Mouse (Mus musculus) hindbrain, embryonic 16.5 days (tissue): Measurements from ENCODE around the gene Pah. TPM values are rescaled to one million over a fixed set of nuclear protein-coding genes. Genes with fewer than 3 reads are reported as not detected.

Experiments used
- ATAC-seq: fragments of 200-750 bp; cut with Nextera tagmentation; 2 replicates; pipeline ENCODE4 v1.8.0; 2017; ENCODE audit warnings: moderate TSS enrichment, moderate library complexity
- H3K27ac ChIP-seq: fragments of 300-500 bp; sonication (generic); 2 replicates; pipeline ENCODE4 v1.5.1; 2014; ENCODE audit warnings: low read depth, mild to moderate bottlenecking, control low read depth, low read length, moderate library complexity
- H3K27me3 ChIP-seq: fragments of 300-500 bp; sonication (generic); replicated peaks from 2 replicates; pipeline ENCODE4 v1.6.1; 2014; ENCODE audit warnings: low read length; ENCODE audit not compliant: control insufficient read depth, insufficient read depth
- H3K36me3 ChIP-seq: fragments of 300-500 bp; sonication (generic); 2 replicates; pipeline ENCODE4 v1.6.1; 2014; ENCODE audit warnings: mild to moderate bottlenecking, low read length, moderate library complexity, mixed read lengths; ENCODE audit not compliant: control insufficient read depth, insufficient read depth
- H3K4me1 ChIP-seq: fragments of 300-500 bp; sonication (generic); 2 replicates; pipeline ENCODE4 v1.6.1; 2014; ENCODE audit warnings: low read depth, low read length; ENCODE audit not compliant: control insufficient read depth, insufficient read depth
- H3K4me2 ChIP-seq: fragments of 300-500 bp; sonication (generic); 2 replicates; pipeline ENCODE4 v1.6.1; 2014; ENCODE audit warnings: mild to moderate bottlenecking, low read length, control low read depth, moderate library complexity
- H3K4me3 ChIP-seq: fragments of 300-500 bp; sonication (generic); 2 replicates; pipeline ENCODE4 v1.5.1; 2014; ENCODE audit warnings: mild to moderate bottlenecking, low read length, control low read depth, moderate library complexity
- H3K9ac ChIP-seq: fragments of 300-500 bp; sonication (generic); 2 replicates; pipeline ENCODE4 v1.6.1; 2014; ENCODE audit warnings: low read depth, mild to moderate bottlenecking, control low read depth, low read length, moderate library complexity
- H3K9me3 ChIP-seq: fragments of 300-500 bp; sonication (generic); 2 replicates; pipeline ENCODE4 v1.6.1; 2014; ENCODE audit warnings: mild to moderate bottlenecking, low read length, moderate library complexity; ENCODE audit not compliant: control insufficient read depth
- WGBS: fragments of 180-500 bp; shearing (Covaris S2); extraction: QIAGEN DNeasy Blood & Tissue Kit; methylation state at CpG from one replicate; pipeline ENCODE4 v1.1.7; 2014; 5-methylcytosine and 5-hydroxymethylcytosine counted together
- polyA plus RNA-seq: library from polyadenylated mRNA; unstranded; fragments of >200 nt; fragmentation: Nextera tagmentation; extraction: Ambion mirVana; gene quantifications from 2 replicates; pipeline ENCODE4 v1.2.1, GENCODE M21; 2015

Pah gene
- polyA plus RNA-seq, 1 experiment from 2014 or later, result 0.10 TPM

- 94% methylated on average over 2 of the region's 2 CpGs for WGBS
- no peaks in the 10 kb centered on the region for H3K36me3 ChIP-seq
- no peak for ATAC-seq
- no peak overlapping the region for H3K27ac ChIP-seq
- H3K9ac ChIP-seq, result no peak overlapping the region
- no peak overlapping the region for H3K4me2 ChIP-seq
- H3K4me3 ChIP-seq, result no peak overlapping the region
- H3K27me3 ChIP-seq, result peaks cover 6% of the 10 kb centered on the region
- H3K9me3 ChIP-seq, result no peaks in the 10 kb centered on the region
- H3K4me1 ChIP-seq, result peaks cover 23% of the 10 kb centered on the region
Observed at GRCm38 (mm10) chr10:87497056-87497455, 24.5 kb upstream of the Pah start.

DNA sequence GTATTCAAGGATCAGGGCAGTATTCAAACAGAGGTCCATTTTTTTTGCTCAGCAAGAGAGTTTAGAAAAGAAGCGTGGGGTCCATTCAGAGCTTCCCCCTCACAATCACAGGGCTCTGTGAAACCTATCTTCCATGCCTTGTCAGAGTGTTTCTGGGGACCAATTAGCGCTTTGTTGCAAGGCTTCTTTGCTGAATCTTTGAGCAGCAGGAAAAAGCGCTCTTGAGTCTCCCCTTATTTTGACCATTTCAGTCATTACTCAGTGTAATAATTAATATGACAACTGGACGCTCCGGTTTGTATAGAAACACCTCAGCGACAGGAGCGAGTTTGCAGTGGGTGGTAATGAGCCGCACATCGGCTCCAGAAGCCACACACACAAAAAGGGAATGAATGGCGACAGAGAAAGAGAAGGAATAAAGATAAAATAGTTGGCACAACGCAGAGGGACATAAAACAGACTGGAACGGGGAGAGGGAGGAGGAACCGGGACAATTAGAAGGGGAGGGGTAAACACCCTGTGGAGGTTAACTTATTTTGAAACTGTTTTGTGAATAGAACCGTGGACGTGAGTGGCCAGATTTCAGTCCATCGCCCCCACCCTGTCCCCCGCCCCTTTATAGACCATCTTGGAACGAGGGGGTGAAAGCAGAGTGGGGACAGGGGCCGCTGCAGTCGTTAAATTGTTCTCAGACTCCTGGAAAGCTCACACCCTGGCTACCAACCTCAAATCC is 20.5 kb upstream of the Pah start:
- no peak overlapping the region for H3K27ac ChIP-seq
- ATAC-seq, result 0 out of 2 replicates have a peak, but pooled peaks have one; percentile 1
- 6% methylated on average over 20 of the region's 20 CpGs for WGBS
- H3K27me3 ChIP-seq, result peaks cover 8% of the 10 kb centered on the region
- no peaks in the 10 kb centered on the region for H3K36me3 ChIP-seq
- 0 out of 2 replicates have a peak overlapping the region, but pooled peaks have one; percentile 8 for H3K9ac ChIP-seq
- H3K9me3 ChIP-seq, result no peaks in the 10 kb centered on the region
- H3K4me2 ChIP-seq, result peak overlapping the region; percentile 55
- H3K4me1 ChIP-seq, result peaks cover 7% of the 10 kb centered on the region
- H3K4me3 ChIP-seq, result peak overlapping the region; percentile 25

DNA sequence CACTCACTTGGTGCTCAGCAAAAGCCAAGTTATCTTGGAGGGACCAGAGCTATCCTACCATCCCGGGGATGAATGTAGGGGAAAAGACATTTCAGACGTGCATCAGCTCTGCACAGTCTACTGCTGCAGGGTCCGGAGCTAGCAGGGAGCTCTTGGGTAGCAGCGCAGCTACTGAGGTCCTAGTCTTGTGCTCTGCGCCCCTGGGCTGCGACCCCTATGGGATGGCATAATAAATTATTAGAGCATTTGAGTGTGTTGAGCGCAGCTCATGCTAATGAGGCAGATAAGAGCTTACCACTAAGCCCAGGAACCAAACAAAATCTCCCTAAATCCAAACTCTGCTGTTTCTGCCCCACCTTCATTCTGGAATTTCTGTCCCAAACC is 19.9 kb upstream of the Pah start:
- Histone ChIP-seq H3K27me3 (peaks cover 8% of the 10 kb centered on the region), H3K4me1 (peaks cover 7% of the 10 kb centered on the region), H3K9me3 (no peaks in the 10 kb centered on the region), H3K4me2 (peak overlapping the region; percentile 55), H3K9ac (0 out of 2 replicates have a peak overlapping the region, but pooled peaks have one; percentile 8), H3K36me3 (no peaks in the 10 kb centered on the region), H3K27ac (no peak overlapping the region), H3K4me3 (peak overlapping the region; percentile 25; the same call in 1 of the 2 replicates)
- WGBS, result 3% methylated on average over 7 of the region's 7 CpGs
- peak; percentile 60; the same call in 1 of the 2 replicates for ATAC-seq

- peak; percentile 69 for ATAC-seq
- Histone ChIP-seq H3K4me3 (no peak overlapping the region), H3K4me2 (no peak overlapping the region), H3K9ac (no peak overlapping the region), H3K4me1 (peaks cover 7% of the 10 kb centered on the region), H3K36me3 (no peaks in the 10 kb centered on the region), H3K9me3 (no peaks in the 10 kb centered on the region), H3K27ac (no peak overlapping the region), H3K27me3 (peaks cover 8% of the 10 kb centered on the region)
- whole genome bisulfite sequencing, result 14% methylated on average over 5 of the region's 5 CpGs
Observed at GRCm38 (mm10) chr10:87502283-87502682, 19.3 kb upstream of the Pah start.

- no peak overlapping the region for H3K9ac ChIP-seq
- H3K4me1 ChIP-seq, result peaks cover 7% of the 10 kb centered on the region
- no peaks in the 10 kb centered on the region for H3K9me3 ChIP-seq
- WGBS, result 4% methylated on average over 10 of the region's 10 CpGs
- H3K4me3 ChIP-seq, result no peak overlapping the region
- ATAC-seq, result peak; percentile 55
- peak overlapping the region; percentile 48 for H3K4me2 ChIP-seq
- H3K36me3 ChIP-seq, result no peaks in the 10 kb centered on the region
- peaks cover 6% of the 10 kb centered on the region for H3K27me3 ChIP-seq
- H3K27ac ChIP-seq, result no peak overlapping the region
Observed at GRCm38 (mm10) chr10:87503946-87504345, 17.6 kb upstream of the Pah start.

DNA sequence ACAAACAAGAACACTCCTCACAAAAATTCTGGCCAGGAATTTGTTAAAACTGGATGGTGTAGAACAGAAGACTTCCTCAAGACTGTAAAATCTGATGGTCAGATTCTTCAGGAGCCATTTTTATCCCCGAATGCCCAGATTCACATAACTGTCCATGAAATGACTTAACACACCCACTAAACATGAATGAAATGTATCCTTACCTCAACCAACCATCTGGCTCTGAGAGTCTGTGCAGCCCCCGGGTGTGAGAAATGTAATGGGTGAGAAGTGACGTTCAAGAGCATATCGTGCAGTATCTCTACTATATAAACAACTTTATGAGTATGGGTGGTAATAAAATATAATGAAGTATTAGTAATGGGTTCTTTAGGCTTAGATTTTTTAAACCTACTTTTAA is 13.0 kb upstream of the Pah start:
- Histone ChIP-seq H3K9me3 (no peaks in the 10 kb centered on the region), H3K4me1 (no peaks in the 10 kb centered on the region), H3K9ac (no peak overlapping the region), H3K27ac (no peak overlapping the region), H3K36me3 (no peaks in the 10 kb centered on the region), H3K4me3 (no peak overlapping the region), H3K27me3 (0 out of 2 replicates have a peak, but pooled peaks cover 3% of the 10 kb centered on the region), H3K4me2 (no peak overlapping the region)
- no peak for ATAC-seq
- WGBS, result 97% methylated on average over 4 of the region's 4 CpGs

- H3K4me2 ChIP-seq, result no peak overlapping the region
- H3K9me3 ChIP-seq, result no peaks in the 10 kb centered on the region
- H3K27ac ChIP-seq, result no peak overlapping the region
- H3K9ac ChIP-seq, result no peak overlapping the region
- no peaks in the 10 kb centered on the region for H3K36me3 ChIP-seq
- H3K4me3 ChIP-seq, result no peak overlapping the region
- no peaks in the 10 kb centered on the region for H3K27me3 ChIP-seq
- H3K4me1 ChIP-seq, result no peaks in the 10 kb centered on the region
- no peak for ATAC-seq
Observed at GRCm38 (mm10) chr10:87513052-87513451, 8.5 kb upstream of the Pah start.

- no peak overlapping the region for H3K9ac ChIP-seq
- H3K4me3 ChIP-seq, result no peak overlapping the region
- H3K4me1 ChIP-seq, result no peaks in the 10 kb centered on the region
- H3K4me2 ChIP-seq, result no peak overlapping the region
- H3K27ac ChIP-seq, result no peak overlapping the region
- no peaks in the 10 kb centered on the region for H3K27me3 ChIP-seq
- no peaks in the 10 kb centered on the region for H3K9me3 ChIP-seq
- 82% methylated on average over 2 of the region's 2 CpGs for WGBS
- H3K36me3 ChIP-seq, result no peaks in the 10 kb centered on the region
- no peak for ATAC-seq
Observed at GRCm38 (mm10) chr10:87518585-87518984, 3.0 kb upstream of the Pah start.

DNA sequence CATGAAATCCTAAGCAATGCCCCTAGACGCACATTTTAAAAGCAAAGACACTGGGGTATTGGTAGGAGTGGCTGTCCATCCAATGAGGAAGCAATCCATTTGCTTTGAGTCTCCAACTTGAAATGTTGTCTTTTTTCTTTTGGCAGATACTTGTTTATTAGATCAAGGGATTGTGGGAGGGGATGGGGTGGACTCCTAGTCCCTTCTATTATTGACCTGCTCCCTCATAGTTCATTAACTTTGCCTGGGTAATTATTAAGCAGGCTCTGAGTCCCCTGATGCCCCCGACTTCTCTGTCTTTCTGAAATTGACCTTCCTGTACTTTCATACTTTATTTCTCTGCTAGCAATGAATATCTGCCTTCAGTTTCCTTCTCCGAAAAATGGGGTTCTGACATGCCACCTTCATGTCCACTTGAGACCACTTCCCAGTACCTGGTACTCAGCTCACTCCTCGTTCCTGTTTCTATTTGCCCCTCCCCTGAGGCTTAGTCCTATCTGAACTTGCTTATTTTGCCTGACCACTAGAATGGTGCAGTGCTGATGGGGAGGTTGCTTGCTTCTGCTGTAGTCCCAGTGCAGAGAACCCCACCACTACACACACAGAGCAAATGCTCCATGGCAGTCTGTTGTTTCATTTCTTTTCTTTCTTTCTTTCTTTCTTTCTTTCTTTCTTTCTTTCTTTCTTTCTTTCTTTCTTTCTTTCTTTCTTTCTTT is 1.0 kb upstream of the Pah start:
- H3K4me3 ChIP-seq, result no peak overlapping the region
- H3K27me3 ChIP-seq, result no peaks in the 10 kb centered on the region
- WGBS, result 75% methylated on average over 4 of the region's 4 CpGs
- no peak overlapping the region for H3K27ac ChIP-seq
- no peaks in the 10 kb centered on the region for H3K36me3 ChIP-seq
- no peak for ATAC-seq
- H3K4me2 ChIP-seq, result no peak overlapping the region
- no peak overlapping the region for H3K9ac ChIP-seq
- no peaks in the 10 kb centered on the region for H3K9me3 ChIP-seq
- no peaks in the 10 kb centered on the region for H3K4me1 ChIP-seq
